Mouse (Mus musculus) small intestine, adult 2 months (tissue): ENCODE measurements around the gene Fli1. TPM values are rescaled to one million over a fixed set of nuclear protein-coding genes. Genes with fewer than 3 reads are reported as not detected.
A peak's percentile ranks its signal among the peaks of the same experiment; 100 is the strongest.

Source experiments
- H3K27ac ChIP-seq: fragments of 200-500 bp; 2 replicates; pipeline ENCODE4 v1.5.1; 2012; ENCODE audit warnings: low read depth, low read length, control low read depth, inconsistent platforms; ENCODE audit not compliant: insufficient read depth
- H3K27me3 ChIP-seq: fragments of 200-500 bp; 2 replicates; pipeline ENCODE4 v1.6.1; 2012; ENCODE audit warnings: mild to moderate bottlenecking, moderate library complexity, low read length, inconsistent platforms; ENCODE audit not compliant: control insufficient read depth, insufficient read depth
- H3K36me3 ChIP-seq: fragments of 200-500 bp; 2 replicates; pipeline ENCODE4 v1.6.1; 2012; ENCODE audit warnings: mild to moderate bottlenecking, low read length, control low read depth, inconsistent platforms; ENCODE audit not compliant: control insufficient read depth, insufficient read depth
- H3K4me1 ChIP-seq: fragments of 200-500 bp; 2 replicates; pipeline ENCODE4 v1.6.1; 2012; ENCODE audit warnings: low read length, inconsistent platforms, mixed read lengths; ENCODE audit not compliant: control insufficient read depth, insufficient read depth, insufficient read length
- H3K4me3 ChIP-seq: fragments of 200-500 bp; 2 replicates; pipeline ENCODE4 v1.5.1; 2012; ENCODE audit warnings: low read depth, mild to moderate bottlenecking, control low read depth, inconsistent platforms, low read length, moderate library complexity
- CTCF ChIP-seq: fragments of 200-500 bp; IDR thresholded peaks from 2 replicates; pipeline ENCODE4 v1.5.1; 2012; ENCODE audit warnings: low read depth, mild to moderate bottlenecking, control low read depth, inconsistent platforms, low read length, moderate library complexity, mixed read lengths; ENCODE audit not compliant: insufficient replicate concordance, insufficient read length; ENCODE audit errors: extremely low read depth
- POLR2A ChIP-seq: fragments of 200-500 bp; IDR thresholded peaks from 2 replicates; pipeline ENCODE4 v1.6.1; 2012; ENCODE audit warnings: low read depth, mild to moderate bottlenecking, control low read depth, inconsistent platforms, low read length, moderate library complexity
- WGBS: fragments of 180-500 bp; shearing (Covaris S2); methylation state at CpG from one replicate; pipeline ENCODE4 v1.1.7; 2018; 5-methylcytosine and 5-hydroxymethylcytosine counted together
- polyA plus RNA-seq: library from polyadenylated mRNA; depleted of rRNA; stranded (reverse); fragments of >200 nt; gene quantifications from 2 replicates; pipeline ENCODE4 v1.2.3, GENCODE M21; 2012

Fli1 gene
- polyA plus RNA-seq, 1 experiment, result 3.1 TPM

- H3K27me3 ChIP-seq, result no peaks in the 10 kb centered on the region
- no peaks in the 10 kb centered on the region for H3K36me3 ChIP-seq
- 85% methylated on average over 8 of the region's 8 CpGs for whole genome bisulfite sequencing
- peak overlapping the region; percentile 87 for H3K27ac ChIP-seq
- no peak overlapping the region for H3K4me3 ChIP-seq
- peaks cover 10% of the 10 kb centered on the region; the same call in 1 of the 2 replicates for H3K4me1 ChIP-seq
- TF ChIP-seq CTCF (no peak), POLR2A (no peak)
Observed at GRCm38 (mm10) chr9:32500886-32501285, 41.8 kb downstream of the Fli1 start.

GRCm38 (mm10) chr9:32500063-32500462 is 42.6 kb downstream of the Fli1 start:
- Histone ChIP-seq H3K4me1 (peaks cover 7% of the 10 kb centered on the region; the same call in 1 of the 2 replicates), H3K27ac (peak overlapping the region; percentile 87), H3K36me3 (no peaks in the 10 kb centered on the region), H3K27me3 (no peaks in the 10 kb centered on the region), H3K4me3 (no peak overlapping the region)
- 61% methylated on average over 5 of the region's 5 CpGs for WGBS
- TF ChIP-seq CTCF (no peak), POLR2A (no peak)

GRCm38 (mm10) chr9:32499469-32499868 is 43.2 kb downstream of the Fli1 start:
- Histone ChIP-seq H3K27me3 (no peaks in the 10 kb centered on the region), H3K36me3 (no peaks in the 10 kb centered on the region), H3K4me1 (peaks cover 7% of the 10 kb centered on the region; the same call in 1 of the 2 replicates), H3K27ac (peak overlapping the region; percentile 87), H3K4me3 (no peak overlapping the region)
- WGBS, result 36% methylated on average over 6 of the region's 6 CpGs
- TF ChIP-seq POLR2A (no peak), CTCF (no peak)

GRCm38 (mm10) chr9:32495643-32495997 is 47.0 kb downstream of the Fli1 start:
- H3K27me3 ChIP-seq, result no peaks in the 10 kb centered on the region

GRCm38 (mm10) chr9:32494891-32495642 is 47.6 kb downstream of the Fli1 start:
- 13% methylated on average over 8 of the region's 8 CpGs for WGBS
- no peaks in the 10 kb centered on the region for H3K36me3 ChIP-seq
- no peaks in the 10 kb centered on the region; the same call in 1 of the 2 replicates for H3K4me1 ChIP-seq
- peak overlapping the region; percentile 25; the same call in 1 of the 2 replicates for H3K27ac ChIP-seq
- TF ChIP-seq POLR2A, result no peak
- TF ChIP-seq CTCF, result no peak
- no peaks in the 10 kb centered on the region for H3K27me3 ChIP-seq
- H3K4me3 ChIP-seq, result no peak overlapping the region

More at GRCm38 (mm10) chr9:32495643-32495997, 47.0 kb downstream of the Fli1 start:
- WGBS, result 18% methylated on average over 7 of the region's 7 CpGs
- Histone ChIP-seq H3K27ac (peak overlapping the region; percentile 25; the same call in 1 of the 2 replicates), H3K36me3 (no peaks in the 10 kb centered on the region), H3K4me3 (no peak overlapping the region), H3K4me1 (no peaks in the 10 kb centered on the region; the same call in 1 of the 2 replicates)
- TF ChIP-seq POLR2A, result no peak
- TF ChIP-seq CTCF, result no peak

- H3K4me3 ChIP-seq, result no peak overlapping the region
- WGBS, result 85% methylated on average over 4 of the region's 4 CpGs
- H3K27ac ChIP-seq, result no peak overlapping the region
- H3K4me1 ChIP-seq, result no peaks in the 10 kb centered on the region; the same call in 1 of the 2 replicates
- no peaks in the 10 kb centered on the region for H3K27me3 ChIP-seq
- no peak for TF ChIP-seq CTCF
- TF ChIP-seq POLR2A, result no peak
- no peaks in the 10 kb centered on the region for H3K36me3 ChIP-seq
Observed at GRCm38 (mm10) chr9:32493588-32494423, 48.9 kb downstream of the Fli1 start.

- H3K27ac ChIP-seq, result no peak overlapping the region
- H3K4me3 ChIP-seq, result no peak overlapping the region
- no peaks in the 10 kb centered on the region; the same call in 1 of the 2 replicates for H3K4me1 ChIP-seq
- TF ChIP-seq CTCF (no peak), POLR2A (no peak)
- WGBS, result 40% methylated on average over 2 of the region's 2 CpGs
- H3K27me3 ChIP-seq, result no peaks in the 10 kb centered on the region
- H3K36me3 ChIP-seq, result no peaks in the 10 kb centered on the region
Observed at GRCm38 (mm10) chr9:32492753-32493152, 49.9 kb downstream of the Fli1 start.
